Mouse (Mus musculus) WW6 (cell line): ENCODE measurements around the gene Wwc2.

Experiments
- DNase-seq: peaks from one replicate; pipeline ENCODE4 v3.0.0-alpha.2; 2013; ENCODE audit warnings: low read depth, low spot score

Wwc2 gene

GRCm38 (mm10) chr8:47905256-47905655, 85.5 kb downstream of the Wwc2 start:
- no peak for DNase-seq

GRCm38 (mm10) chr8:47904004-47904403, 86.7 kb downstream of the Wwc2 start:
- DNase-seq = no peak

- DNase-seq = no peak
Measured at GRCm38 (mm10) chr8:47902704-47903103, 88.0 kb downstream of the Wwc2 start.

GRCm38 (mm10) chr8:47900361-47900760, 90.4 kb downstream of the Wwc2 start:
- no peak for DNase-seq

GRCm38 (mm10) chr8:47899891-47900290, 90.8 kb downstream of the Wwc2 start:
- no peak for DNase-seq

GRCm38 (mm10) chr8:47892419-47892818, 98.3 kb downstream of the Wwc2 start:
- no peak for DNase-seq

GRCm38 (mm10) chr8:47891641-47892040, 99.1 kb downstream of the Wwc2 start:
- DNase-seq = no peak

- DNase-seq = no peak
Measured at GRCm38 (mm10) chr8:47890814-47891210, 99.9 kb downstream of the Wwc2 start.

- DNase-seq = no peak
Measured at GRCm38 (mm10) chr8:47889936-47890813, 100.5 kb downstream of the Wwc2 start.

- DNase-seq = no peak
Measured at GRCm38 (mm10) chr8:47888841-47889570, 101.7 kb downstream of the Wwc2 start.

- DNase-seq = no peak
Measured at GRCm38 (mm10) chr8:47884306-47884705, 106.4 kb downstream of the Wwc2 start.

GRCm38 (mm10) chr8:47883739-47884138, 107.0 kb downstream of the Wwc2 start:
- DNase-seq = no peak

GRCm38 (mm10) chr8:47878516-47878915, 112.2 kb downstream of the Wwc2 start:
- DNase-seq = no peak

- DNase-seq = no peak
Measured at GRCm38 (mm10) chr8:47875865-47876264, 114.9 kb downstream of the Wwc2 start.

GRCm38 (mm10) chr8:47874497-47875178, 116.1 kb downstream of the Wwc2 start:
- DNase-seq = no peak

GRCm38 (mm10) chr8:47872361-47873107, 118.2 kb downstream of the Wwc2 start:
- DNase-seq = no peak

GRCm38 (mm10) chr8:47867067-47867466, 123.7 kb downstream of the Wwc2 start:
- DNase-seq = peak; percentile 42

- no peak for DNase-seq
Measured at GRCm38 (mm10) chr8:47866568-47866967, 124.2 kb downstream of the Wwc2 start.

GRCm38 (mm10) chr8:47859259-47859658, 131.5 kb downstream of the Wwc2 start:
- DNase-seq = no peak

GRCm38 (mm10) chr8:47853356-47853755, 137.4 kb downstream of the Wwc2 start:
- no peak for DNase-seq

- DNase-seq = no peak
Measured at GRCm38 (mm10) chr8:47852737-47853136, 138.0 kb downstream of the Wwc2 start.
